Mouse (Mus musculus): ENCODE measurements around the gene Cd53.
A peak's percentile ranks its signal among the peaks of the same experiment; 100 is the strongest.

The Cd53 gene

GRCm38 (mm10) chr3:106789930-106790329 lies at the start of gene Cd53:
Gene Cd53 (minus strand): TSS chr3:106790149.
- DNase-seq: peak; percentile 91

GRCm38 (mm10) chr3:106832107-106832506 lies 42.2 kb upstream of the Cd53 start:
- peak; percentile 87 for DNase-seq

- DNase-seq: no peak
These were observed 36.2 kb upstream of the Cd53 start, which contains the start of gene Olfr266 for GRCm38 (mm10) chr3:106826187-106826586. Gene Olfr266 (minus strand): TSS chr3:106826287.

- DNase-seq: no peak
These were observed 27.7 kb upstream of the Cd53 start for GRCm38 (mm10) chr3:106817676-106818075.

- DNase-seq: no peak
These were observed 19.2 kb upstream of the Cd53 start for GRCm38 (mm10) chr3:106808972-106809695.

GRCm38 (mm10) chr3:106798079-106798478 lies 8.1 kb upstream of the Cd53 start:
- no peak for DNase-seq

GRCm38 (mm10) chr3:106788440-106788887 lies 1.5 kb downstream of the Cd53 start:
- no peak for DNase-seq

- DNase-seq: no peak
These were observed 2.0 kb downstream of the Cd53 start for GRCm38 (mm10) chr3:106787972-106788371.

GRCm38 (mm10) chr3:106785130-106785529 lies 4.8 kb downstream of the Cd53 start:
- no peak for DNase-seq

GRCm38 (mm10) chr3:106771834-106772233 lies 18.1 kb downstream of the Cd53 start:
- DNase-seq: no peak

GRCm38 (mm10) chr3:106755898-106756297 lies 34.1 kb downstream of the Cd53 start:
- DNase-seq: no peak

GRCm38 (mm10) chr3:106722028-106722945 lies 67.7 kb downstream of the Cd53 start:
- DNase-seq: peak; percentile 99

- peak; percentile 100 for DNase-seq
These were observed 68.4 kb downstream of the Cd53 start for GRCm38 (mm10) chr3:106721397-106722027.

Measured in heart, adult 11 months (tissue).